Mouse (Mus musculus) MEL (cell line): ENCODE data around the gene Ankrd52. TPM values are rescaled to one million over a fixed set of nuclear protein-coding genes. Genes with fewer than 3 reads are reported as not detected.
A peak's percentile ranks its signal among the peaks of the same experiment; 100 is the strongest.

Experiments used
- DNase-seq: peaks from one replicate; pipeline ENCODE4 v3.0.0; 2011; ENCODE audit warnings: low read depth, low spot score
- H3K27ac ChIP-seq: 2 replicates; pipeline ENCODE4 v1.5.1; 2012; ENCODE audit warnings: low read depth, mild to moderate bottlenecking, control low read depth, low read length, moderate library complexity; ENCODE audit not compliant: control insufficient read depth
- H3K27me3 ChIP-seq, 2 experiments: fragments of 150-350 bp in 1 of 2; sonication (generic) in 1 of 2; 2 replicates each; pipeline ENCODE4 v1.6.1; 2012; ENCODE audit warnings: low read length in 2 of 2, mild to moderate bottlenecking in 2 of 2, improper control_type of control experiment in 1 of 2, moderate library complexity in 1 of 2; ENCODE audit not compliant: insufficient read depth in 2 of 2, control insufficient read depth in 1 of 2
- H3K36me3 ChIP-seq, 2 experiments: 2 replicates each; pipeline ENCODE4 v1.6.1; 2012 to 2014; ENCODE audit warnings: low read length in 2 of 2, improper control_type of control experiment in 1 of 2, inconsistent platforms in 1 of 2, mild to moderate bottlenecking in 1 of 2; ENCODE audit not compliant: insufficient read depth in 2 of 2, control insufficient read depth in 1 of 2
- H3K4me1 ChIP-seq, 2 experiments: fragments of 150-350 bp in 1 of 2; sonication (generic) in 1 of 2; 2 replicates each; pipeline ENCODE4 v1.6.1; 2012; ENCODE audit warnings: low read length in 2 of 2, improper control_type of control experiment in 1 of 2, mild to moderate bottlenecking in 1 of 2; ENCODE audit not compliant: insufficient read depth in 2 of 2, control insufficient read depth in 1 of 2
- H3K4me3 ChIP-seq, 2 experiments: fragments of 150-350 bp in 1 of 2; sonication (generic) in 1 of 2; 2 replicates each; pipeline ENCODE4 v1.5.1; 2012; ENCODE audit warnings: low read depth in 2 of 2, low read length in 2 of 2, mild to moderate bottlenecking in 2 of 2, moderate library complexity in 2 of 2, control low read depth in 1 of 2, improper control_type of control experiment in 1 of 2; ENCODE audit not compliant: control insufficient read depth in 1 of 2, insufficient read depth in 1 of 2
- H3K79me2 ChIP-seq: 2 replicates; pipeline ENCODE4 v1.6.1; 2012; ENCODE audit warnings: mild to moderate bottlenecking, low read length, moderate library complexity; ENCODE audit not compliant: control insufficient read depth, poor library complexity, insufficient read depth
- H3K9ac ChIP-seq: 2 replicates; pipeline ENCODE4 v1.6.1; 2012; ENCODE audit warnings: low read depth, mild to moderate bottlenecking, control low read depth, low read length, moderate library complexity; ENCODE audit not compliant: control insufficient read depth, poor library complexity, severe bottlenecking
- H3K9me3 ChIP-seq: fragments of 150-350 bp; sonication (generic); replicated peaks from 2 replicates; pipeline ENCODE4 v1.6.1; 2012; ENCODE audit warnings: mild to moderate bottlenecking, low read length, improper control_type of control experiment, moderate library complexity; ENCODE audit not compliant: insufficient read depth
- BHLHE40 ChIP-seq: IDR thresholded peaks from 2 replicates; pipeline ENCODE4 v1.6.1; 2012; ENCODE audit warnings: low read depth, mild to moderate bottlenecking, inconsistent platforms, low read length, improper control_type of control experiment, borderline replicate concordance
- CHD1 ChIP-seq: IDR thresholded peaks from 2 replicates; pipeline ENCODE4 v1.6.1; 2012; ENCODE audit warnings: low read depth, mild to moderate bottlenecking, inconsistent platforms, low read length, improper control_type of control experiment
- CHD2 ChIP-seq: IDR thresholded peaks from 2 replicates; pipeline ENCODE4 v1.6.1; 2011; ENCODE audit warnings: low read length, improper control_type of control experiment
- E2F4 ChIP-seq: IDR thresholded peaks from 2 replicates; pipeline ENCODE4 v1.6.1; 2011; ENCODE audit warnings: low read depth, low read length, improper control_type of control experiment, borderline replicate concordance
- ELF1 ChIP-seq: IDR thresholded peaks from 2 replicates; pipeline ENCODE4 v1.6.1; 2014; ENCODE audit warnings: low read depth, mild to moderate bottlenecking, inconsistent platforms, low read length, improper control_type of control experiment, moderate library complexity
- EP300 ChIP-seq, 2 experiments: IDR thresholded peaks; 2 replicates each; pipeline ENCODE4 v1.6.1; 2011; ENCODE audit warnings: improper control_type of control experiment in 2 of 2, low read length in 2 of 2, low read depth in 1 of 2, mild to moderate bottlenecking in 1 of 2
- ETS1 ChIP-seq: IDR thresholded peaks from 2 replicates; pipeline ENCODE4 v1.6.1; 2012; ENCODE audit warnings: low read depth, mild to moderate bottlenecking, inconsistent platforms, low read length, improper control_type of control experiment, moderate library complexity
- GABPA ChIP-seq: IDR thresholded peaks from 2 replicates; pipeline ENCODE4 v1.6.1; 2012; ENCODE audit warnings: low read depth, mild to moderate bottlenecking, inconsistent platforms, low read length, improper control_type of control experiment, moderate library complexity
- GATA1 ChIP-seq: IDR thresholded peaks from 2 replicates; pipeline ENCODE4 v1.6.1; 2011; ENCODE audit warnings: low read depth, low read length, improper control_type of control experiment
- HCFC1 ChIP-seq: IDR thresholded peaks from 2 replicates; pipeline ENCODE4 v1.6.1; 2012; ENCODE audit warnings: low read depth, mild to moderate bottlenecking, inconsistent platforms, low read length, improper control_type of control experiment, moderate library complexity
- JUND ChIP-seq: IDR thresholded peaks from 2 replicates; pipeline ENCODE4 v1.6.1; 2011; ENCODE audit warnings: low read depth, mild to moderate bottlenecking, improper control_type of control experiment, low read length
- MAFK ChIP-seq: IDR thresholded peaks from 2 replicates; pipeline ENCODE4 v1.6.1; 2011; ENCODE audit warnings: low read depth, mild to moderate bottlenecking, low read length, improper control_type of control experiment, borderline replicate concordance
- MAX ChIP-seq: IDR thresholded peaks from 2 replicates; pipeline ENCODE4 v1.6.1; 2011; ENCODE audit warnings: low read length, improper control_type of control experiment
- MYB ChIP-seq: IDR thresholded peaks from 2 replicates; pipeline ENCODE4 v1.6.1; 2011; ENCODE audit warnings: mild to moderate bottlenecking, low read depth, low read length, improper control_type of control experiment
- MYC ChIP-seq: IDR thresholded peaks from 2 replicates; pipeline ENCODE4 v1.6.1; 2011; ENCODE audit warnings: low read depth, mild to moderate bottlenecking, low read length, improper control_type of control experiment, moderate library complexity
- NRF1 ChIP-seq: IDR thresholded peaks from 2 replicates; pipeline ENCODE4 v1.6.1; 2014; ENCODE audit warnings: low read depth, mild to moderate bottlenecking, inconsistent platforms, low read length, improper control_type of control experiment, moderate library complexity; ENCODE audit not compliant: poor library complexity, insufficient read depth, severe bottlenecking
- POLR2A ChIP-seq, 2 experiments: IDR thresholded peaks; 2 replicates each; pipeline ENCODE4 v1.6.1; 2011 to 2012; ENCODE audit warnings: low read length in 2 of 2, mild to moderate bottlenecking in 2 of 2, control low read depth in 1 of 2, improper control_type of control experiment in 1 of 2, low read depth in 1 of 2, moderate library complexity in 1 of 2; ENCODE audit not compliant: control insufficient read depth in 1 of 2, insufficient read depth in 1 of 2, poor library complexity in 1 of 2
- RAD21 ChIP-seq: IDR thresholded peaks from 2 replicates; pipeline ENCODE4 v1.6.1; 2011; ENCODE audit warnings: mild to moderate bottlenecking, low read depth, low read length, improper control_type of control experiment
- SIN3A ChIP-seq: IDR thresholded peaks from 2 replicates; pipeline ENCODE4 v1.6.1; 2012; ENCODE audit warnings: low read length, improper control_type of control experiment, inconsistent platforms
- TAL1 ChIP-seq: IDR thresholded peaks from 2 replicates; pipeline ENCODE4 v1.6.1; 2012; ENCODE audit warnings: mild to moderate bottlenecking, inconsistent platforms, low read length, moderate library complexity, mixed read lengths
- TCF12 ChIP-seq: IDR thresholded peaks from 2 replicates; pipeline ENCODE4 v1.6.1; 2014; ENCODE audit warnings: low read depth, mild to moderate bottlenecking, inconsistent platforms, low read length, improper control_type of control experiment, moderate library complexity
- USF1 ChIP-seq: IDR thresholded peaks from 2 replicates; pipeline ENCODE4 v1.6.1; 2014; ENCODE audit warnings: low read depth, mild to moderate bottlenecking, inconsistent platforms, low read length, improper control_type of control experiment, moderate library complexity
- USF2 ChIP-seq, 2 experiments: IDR thresholded peaks; 2 replicates each; pipeline ENCODE4 v1.6.1; 2011 to 2012; ENCODE audit warnings: improper control_type of control experiment in 2 of 2, low read length in 2 of 2, borderline replicate concordance in 1 of 2, inconsistent platforms in 1 of 2, low read depth in 1 of 2, mild to moderate bottlenecking in 1 of 2; ENCODE audit not compliant: insufficient read depth in 1 of 2
- ZKSCAN1 ChIP-seq: IDR thresholded peaks from 2 replicates; pipeline ENCODE4 v1.6.1; 2012; ENCODE audit warnings: low read depth, mild to moderate bottlenecking, inconsistent platforms, low read length, improper control_type of control experiment, moderate library complexity
- ZMIZ1 ChIP-seq: IDR thresholded peaks from 2 replicates; pipeline ENCODE4 v1.6.1; 2012; ENCODE audit warnings: low read depth, mild to moderate bottlenecking, inconsistent platforms, low read length, improper control_type of control experiment, moderate library complexity
- polyA plus RNA-seq, 2 experiments: library from polyadenylated mRNA; stranded (reverse) in 1 of 2; unstranded in 1 of 2; fragments of >175 nt in 1 of 2; fragments of >200 nt in 1 of 2; gene quantifications; 2 replicates each; pipeline versions ENCODE4 v1.2.1 to v1.2.4; 2012; ENCODE audit warnings: low replicate concordance in 2 of 2, low read depth in 1 of 2; ENCODE audit not compliant: insufficient read length in 2 of 2, insufficient read depth in 1 of 2, missing spikeins in 1 of 2
- total RNA-seq: library from RNA; depleted of rRNA; stranded (reverse); fragments of 300-350 nt; gene quantifications from 2 replicates; pipeline ENCODE4 v1.2.3, GENCODE M21; 2012

Gene Ankrd52
- total and polyA plus RNA-seq, 3 experiments, result 9.5 to 39.9 TPM; not detected in 1

DNA sequence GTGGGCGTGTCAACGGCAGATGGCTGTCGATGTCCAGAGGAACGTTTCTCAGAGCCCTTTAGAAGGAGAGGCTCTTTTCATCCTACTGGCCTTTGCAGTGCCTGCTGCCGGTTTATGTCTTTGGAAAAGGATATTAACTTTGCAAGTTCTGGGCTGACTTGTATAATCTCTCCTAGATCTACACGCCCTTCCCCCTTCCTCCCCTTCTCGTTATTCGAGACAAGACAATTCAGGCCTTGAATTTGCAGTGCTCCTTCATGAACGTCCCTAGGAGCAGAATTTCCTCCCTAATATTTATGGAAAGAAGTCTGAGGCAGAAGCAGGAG lies 7.7 kb upstream of the Ankrd52 start (continued):
- TF ChIP-seq GATA1, result peak; percentile 30; the same call in 1 of the 2 replicates
- TF ChIP-seq ELF1, result no peak
- TF ChIP-seq CHD2, result peak; percentile 33
- TF ChIP-seq POLR2A (IDR thresholded peaks at IDR 0.05; ENCODE audit: control insufficient read depth in 1 of 2, insufficient read depth in 1 of 2, low read depth in 1 of 2, low read length in 2 of 2, poor library complexity in 1 of 2), result peak in 1 of 2 experiments; percentile 31; a peak in 2 of 4 replicates
- TF ChIP-seq MYB, result no peak
- no peak for TF ChIP-seq E2F4
- no peak for TF ChIP-seq USF2 (IDR thresholded peaks at IDR 0.05; ENCODE audit: borderline replicate concordance in 1 of 2, insufficient read depth in 1 of 2, low read depth in 1 of 2, low read length in 2 of 2)
- TF ChIP-seq ZMIZ1, result no peak; the same call in 1 of the 2 replicates
- TF ChIP-seq MAFK, result no peak
- no peak for TF ChIP-seq NRF1
- TF ChIP-seq SIN3A, result peak; percentile 83
- TF ChIP-seq ZKSCAN1, result peak; percentile 37; the same call in 1 of the 2 replicates
- no peak for TF ChIP-seq HCFC1
- TF ChIP-seq, all 39 proteins: peak for 16

DNA sequence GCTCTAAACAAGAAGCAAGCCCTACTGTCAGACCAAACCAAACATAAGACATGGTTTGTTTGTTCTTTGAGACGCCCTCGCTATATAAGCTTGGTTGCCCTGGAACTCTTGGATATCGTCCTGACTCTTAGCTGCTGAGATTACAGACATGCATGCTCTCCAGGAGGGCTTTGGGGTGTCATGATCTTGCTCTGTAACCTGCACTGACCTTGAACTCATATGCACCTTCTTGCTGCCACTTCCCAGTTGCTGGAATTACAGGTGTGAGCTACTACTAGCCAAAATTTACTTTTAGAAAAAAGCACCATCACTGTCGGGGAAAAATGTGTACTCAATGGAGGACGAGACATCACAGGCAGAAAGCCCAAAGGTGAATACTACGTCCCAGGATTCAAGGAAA lies 7.3 kb upstream of the Ankrd52 start:
- H3K36me3 ChIP-seq, result peaks cover 0 to 13% of the 10 kb centered on the region in 2 experiments; a peak in 3 of 4 replicates
- H3K4me3 ChIP-seq, result peak overlapping the region; percentile 52 to 63
- H3K9ac ChIP-seq, result peak overlapping the region; percentile 87
- H3K4me1 ChIP-seq, result peaks cover 11 to 18% of the 10 kb centered on the region in 2 experiments
- DNase-seq, result no peak
- TF ChIP-seq CHD1 (no peak), MYC (no peak), TAL1 (no peak), HCFC1 (no peak), CHD2 (no peak; the same call in 1 of the 2 replicates), MYB (no peak), SIN3A (no peak), ZKSCAN1 (no peak), ZMIZ1 (no peak), MAX (no peak), EP300 (IDR thresholded peaks at IDR 0.05; ENCODE audit: low read depth in 1 of 2, low read length in 2 of 2) (no peak), BHLHE40 (no peak), USF1 (no peak), JUND (no peak), RAD21 (no peak), E2F4 (no peak), GABPA (no peak), TCF12 (no peak), ETS1 (no peak), ELF1 (no peak)
- TF ChIP-seq, all 39 proteins: peak for 0
- H3K27me3 ChIP-seq, result no peaks in the 10 kb centered on the region
- H3K79me2 ChIP-seq, result peaks cover 2% of the 10 kb centered on the region; the same call in 1 of the 2 replicates
- peak overlapping the region; percentile 83 for H3K27ac ChIP-seq
- H3K9me3 ChIP-seq, result no peaks in the 10 kb centered on the region
